Mouse (Mus musculus) B cell, adult 62 days (primary cell): Measurements from ENCODE around the gene Bpgm. TPM values are rescaled to one million over a fixed set of nuclear protein-coding genes. Genes with fewer than 3 reads are reported as not detected.

Experiments used
- total RNA-seq: library from RNA; stranded (reverse); gene quantifications from 4 replicates; pipeline ENCODE4 v1.2.4, GENCODE M21; 2023

The Bpgm gene
- 13.4 to 15.4 TPM (median 13.9 TPM) in 4 replicates for total RNA-seq

DNA sequence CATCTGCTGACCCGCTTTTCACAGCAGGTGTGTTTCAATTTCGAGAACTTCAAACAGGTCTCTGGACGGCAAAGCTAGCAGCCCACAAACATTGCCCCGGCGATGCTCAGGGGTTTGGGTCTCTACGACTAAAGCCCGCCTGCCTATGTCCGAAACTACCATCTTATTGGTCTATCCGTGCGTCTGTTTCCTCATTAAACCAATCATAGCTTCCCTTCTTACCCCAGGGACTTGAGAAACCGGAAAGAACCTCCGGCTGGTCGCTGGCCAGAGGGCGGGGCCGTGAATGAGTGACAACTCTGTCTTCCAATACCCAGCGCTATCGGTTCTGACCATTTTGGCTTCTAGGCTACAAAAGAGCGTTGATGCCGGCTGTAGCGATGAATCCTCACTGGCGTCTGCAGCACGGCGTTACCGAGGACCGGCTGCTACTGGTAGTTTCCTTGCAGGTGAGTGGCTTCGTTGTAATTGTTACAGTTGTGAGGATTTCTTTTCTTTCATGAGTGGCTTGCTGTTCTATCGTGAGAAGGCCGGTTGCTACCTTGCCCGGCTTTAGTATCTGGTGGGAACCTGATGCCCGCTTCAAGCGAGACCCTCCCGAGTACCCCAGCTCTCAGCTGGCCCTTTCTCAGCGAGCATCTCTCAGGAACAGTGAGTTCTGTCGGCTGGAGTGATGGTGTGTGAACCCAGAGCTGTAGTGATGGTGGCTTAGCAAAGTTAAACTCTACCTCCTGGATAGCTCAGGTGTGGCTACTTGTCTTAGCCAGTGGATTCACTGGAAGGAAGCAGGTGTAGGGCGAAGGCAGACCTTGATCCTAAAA lies at the start of gene Bpgm:
Gene Bpgm (plus strand): TSS at position 234 of the 821 bp plus-strand sequence.

Other genes starting within 250 kb of the Bpgm start
- 77.9 to 94.8 TPM (median 92.9 TPM) in 4 replicates for gene Akr1b3, start 158.7 kb upstream of the Bpgm start, total RNA-seq
- 0.72 TPM in 1 of 4 replicates, not detected in the others for gene Akr1b8, start 122.1 kb upstream of the Bpgm start, total RNA-seq
- 30.2 to 37.6 TPM (median 33.5 TPM) in 4 replicates for gene Akr1b10, start 92.0 kb upstream of the Bpgm start, total RNA-seq
- gene Akr1b7, start 63.9 kb upstream of the Bpgm start, total RNA-seq: 0.45 to 0.92 TPM (median 0.88 TPM) in 3 of 4 replicates, not detected in the other
- gene Cald1, start 122.3 kb downstream of the Bpgm start, total RNA-seq: 0.15 to 1.4 TPM (median 0.48 TPM) in 4 replicates